Mouse (Mus musculus): ENCODE results near the gene Nat8f5. TPM values are rescaled to one million over a fixed set of nuclear protein-coding genes. Genes with fewer than 3 reads are reported as not detected.

Gene Nat8f5
- polyA plus RNA-seq, 1 experiment from 2014 or later, result 0.25 TPM

Small RNA genes lying within 50 kb of the gene (microRNA-seq; reads per million reads assigned to microRNA genes)
- gene Mir6375, result not detected

Other genes starting within 250 kb of the Nat8f5 start
- gene Alms1, start 233.4 kb downstream of the Nat8f5 start, polyA plus RNA-seq (2015; fragmentation: Nextera tagmentation; extraction: Ambion mirVana), result 4.5 and 5.0 TPM in 2 replicates
- not detected in 2 replicates for gene Nat8f7, start 107.8 kb downstream of the Nat8f5 start, polyA plus RNA-seq (2015; fragmentation: Nextera tagmentation; extraction: Ambion mirVana)
- 0.51 and 0.52 TPM in 2 replicates for gene Nat8f3, start 55.2 kb downstream of the Nat8f5 start, polyA plus RNA-seq (2015; fragmentation: Nextera tagmentation; extraction: Ambion mirVana)
- not detected in 2 replicates for gene Nat8f6, start within 50 bp of the Nat8f5 start, polyA plus RNA-seq (2015; fragmentation: Nextera tagmentation; extraction: Ambion mirVana)
- 0.33 TPM in 1 of 2 replicates, not detected in the other for gene Nat8, start 11.1 kb upstream of the Nat8f5 start, polyA plus RNA-seq (2015; fragmentation: Nextera tagmentation; extraction: Ambion mirVana)
- 0.05 TPM in 1 of 2 replicates, not detected in the other for gene Nat8f2, start 48.2 kb upstream of the Nat8f5 start, polyA plus RNA-seq (2015; fragmentation: Nextera tagmentation; extraction: Ambion mirVana)
- gene Nat8f4, start 83.9 kb upstream of the Nat8f5 start, polyA plus RNA-seq (2015; fragmentation: Nextera tagmentation; extraction: Ambion mirVana), result 7.0 TPM in 2 replicates
- gene Tprkb, start 90.9 kb upstream of the Nat8f5 start, polyA plus RNA-seq (2015; fragmentation: Nextera tagmentation; extraction: Ambion mirVana), result 53.7 and 60.1 TPM in 2 replicates
- gene Nat8f1, start 94.7 kb upstream of the Nat8f5 start, polyA plus RNA-seq (2015; fragmentation: Nextera tagmentation; extraction: Ambion mirVana), result 19.9 and 23.1 TPM in 2 replicates
- 51.0 and 60.8 TPM in 2 replicates for gene Dusp11, start 140.7 kb upstream of the Nat8f5 start, polyA plus RNA-seq (2015; fragmentation: Nextera tagmentation; extraction: Ambion mirVana)
- gene Figla, start 195.2 kb upstream of the Nat8f5 start, polyA plus RNA-seq (2015; fragmentation: Nextera tagmentation; extraction: Ambion mirVana), result not detected in 2 replicates
- gene Add2, start 207.7 kb upstream of the Nat8f5 start, polyA plus RNA-seq (2015; fragmentation: Nextera tagmentation; extraction: Ambion mirVana), result 166 and 197 TPM in 2 replicates

All from midbrain, embryonic 16.5 days (tissue).